Mouse (Mus musculus) adrenal gland, adult (tissue): ENCODE data around the gene Spred2.
A peak's percentile ranks its signal among the peaks of the same experiment; 100 is the strongest.
"Not testable (repeated sequence)": the region's sequence is repeated elsewhere in the genome, so short reads cannot be mapped to it uniquely, and the experiment has no call there.

Experiments used
- DNase-seq, 2 experiments: peaks; one replicate each; pipeline ENCODE4 v3.0.0; 2022 to 2023; ENCODE audit warnings: low spot score in 1 of 2; ENCODE audit not compliant: inconsistent age in 2 of 2

Spred2 gene

GRCm38 (mm10) chr11:20052814-20053536 lies 128.8 kb downstream of the Spred2 start:
- no peak for DNase-seq

GRCm38 (mm10) chr11:20053951-20054350 lies 129.8 kb downstream of the Spred2 start:
- no peak for DNase-seq

GRCm38 (mm10) chr11:20054617-20055016 lies 130.4 kb downstream of the Spred2 start:
- DNase-seq = no peak

- no peak for DNase-seq
Measured at GRCm38 (mm10) chr11:20056168-20056567, 132.0 kb downstream of the Spred2 start.

GRCm38 (mm10) chr11:20057429-20057828 lies 133.3 kb downstream of the Spred2 start:
- DNase-seq = no peak

- no peak for DNase-seq
Measured at GRCm38 (mm10) chr11:20059736-20060135, 135.6 kb downstream of the Spred2 start.

GRCm38 (mm10) chr11:20062801-20063200 lies 138.6 kb downstream of the Spred2 start:
- peak; percentile 37 to 65 for DNase-seq

GRCm38 (mm10) chr11:20064086-20064485 lies 139.9 kb downstream of the Spred2 start:
- DNase-seq = not testable (repeated sequence)

GRCm38 (mm10) chr11:20064926-20065325 lies 140.8 kb downstream of the Spred2 start:
- DNase-seq = no peak

GRCm38 (mm10) chr11:20066106-20066505 lies 141.9 kb downstream of the Spred2 start:
- DNase-seq = peak; percentile 35 to 88

GRCm38 (mm10) chr11:20067521-20067920 lies 143.3 kb downstream of the Spred2 start:
- DNase-seq = no peak

- no peak for DNase-seq
Measured at GRCm38 (mm10) chr11:20068346-20069004, 144.3 kb downstream of the Spred2 start.

GRCm38 (mm10) chr11:20072174-20072573 lies 148.0 kb downstream of the Spred2 start:
- peak in 1 of 2 experiments; percentile 66 for DNase-seq

GRCm38 (mm10) chr11:20072826-20073225 lies 148.7 kb downstream of the Spred2 start:
- no peak for DNase-seq
